Mouse (Mus musculus) olfactory bulb, adult 2 months (tissue): Measurements from ENCODE around the gene Vezt.

ENCODE experiments used
- CTCF ChIP-seq: fragments of 200-500 bp; IDR thresholded peaks from 2 replicates; pipeline ENCODE4 v1.5.1; 2012; ENCODE audit warnings: low read depth, mild to moderate bottlenecking, low read length, moderate library complexity; ENCODE audit not compliant: insufficient read depth
- POLR2A ChIP-seq: fragments of 200-500 bp; IDR thresholded peaks from 2 replicates; pipeline ENCODE4 v1.6.1; 2012; ENCODE audit warnings: mild to moderate bottlenecking, low read depth, low read length, moderate library complexity; ENCODE audit not compliant: insufficient read depth

DNA sequence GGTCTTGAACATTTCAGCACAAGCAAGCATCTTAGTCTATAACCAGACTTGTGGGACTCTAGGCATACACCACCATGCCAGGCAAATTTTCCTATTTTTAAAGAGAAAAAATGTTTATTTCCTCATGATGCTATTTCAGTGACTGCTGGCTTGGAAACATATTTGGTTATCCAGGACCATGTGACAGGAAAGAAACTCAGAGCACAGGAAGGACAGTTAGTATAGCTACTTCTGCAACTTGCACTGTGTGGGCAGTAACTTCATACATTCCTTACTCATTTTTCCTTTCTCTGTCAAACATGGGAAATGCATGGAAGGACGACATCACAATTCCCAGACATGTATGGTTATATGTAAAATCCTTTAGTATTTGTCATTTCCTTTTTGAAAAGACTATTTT is 36.3 kb downstream of the Vezt start:
- TF ChIP-seq CTCF (no peak), POLR2A (no peak)
